Mouse (Mus musculus) embryonic facial prominence, embryonic 10.5 days (tissue): ENCODE measurements around the gene Snrpc. TPM values are rescaled to one million over a fixed set of nuclear protein-coding genes. Genes with fewer than 3 reads are reported as not detected.

Source experiments
- DNase-seq: peaks from one replicate; pipeline ENCODE4 v3.0.0-alpha.2; 2017; ENCODE audit warnings: low spot score
- H3K27ac ChIP-seq: fragments of 300-500 bp; sonication (generic); replicated peaks from 2 replicates; pipeline ENCODE4 v1.5.1; 2016; ENCODE audit warnings: mild to moderate bottlenecking
- H3K27me3 ChIP-seq: fragments of 300-500 bp; sonication (generic); replicated peaks from 2 replicates; pipeline ENCODE4 v1.6.1; 2016; ENCODE audit warnings: low read depth, mild to moderate bottlenecking; ENCODE audit not compliant: poor library complexity, severe bottlenecking
- H3K36me3 ChIP-seq: fragments of 300-500 bp; sonication (generic); replicated peaks from 2 replicates; pipeline ENCODE4 v1.6.1; 2016; ENCODE audit warnings: mild to moderate bottlenecking, moderate library complexity
- H3K4me1 ChIP-seq: fragments of 300-500 bp; sonication (generic); 2 replicates; pipeline ENCODE4 v1.6.1; 2016
- H3K4me3 ChIP-seq: fragments of 300-500 bp; sonication (generic); 2 replicates; pipeline ENCODE4 v1.5.1; 2016; ENCODE audit warnings: mild to moderate bottlenecking, moderate library complexity
- H3K9me3 ChIP-seq: fragments of 300-500 bp; sonication (generic); 2 replicates; pipeline ENCODE4 v1.6.1; 2016; ENCODE audit warnings: mild to moderate bottlenecking
- WGBS: fragments of 180-500 bp; shearing (Covaris S2); methylation state at CpG from one replicate; pipeline ENCODE4 v1.1.7; 2016; 5-methylcytosine and 5-hydroxymethylcytosine counted together
- polyA plus RNA-seq: library from polyadenylated mRNA; unstranded; fragments of >200 nt; fragmentation: Nextera tagmentation; extraction: Ambion mirVana; gene quantifications from 2 replicates; pipeline ENCODE4 v1.2.1, GENCODE M21; 2016

Snrpc gene
- polyA plus RNA-seq, 1 experiment from 2014 or later, result 414 TPM

DNA sequence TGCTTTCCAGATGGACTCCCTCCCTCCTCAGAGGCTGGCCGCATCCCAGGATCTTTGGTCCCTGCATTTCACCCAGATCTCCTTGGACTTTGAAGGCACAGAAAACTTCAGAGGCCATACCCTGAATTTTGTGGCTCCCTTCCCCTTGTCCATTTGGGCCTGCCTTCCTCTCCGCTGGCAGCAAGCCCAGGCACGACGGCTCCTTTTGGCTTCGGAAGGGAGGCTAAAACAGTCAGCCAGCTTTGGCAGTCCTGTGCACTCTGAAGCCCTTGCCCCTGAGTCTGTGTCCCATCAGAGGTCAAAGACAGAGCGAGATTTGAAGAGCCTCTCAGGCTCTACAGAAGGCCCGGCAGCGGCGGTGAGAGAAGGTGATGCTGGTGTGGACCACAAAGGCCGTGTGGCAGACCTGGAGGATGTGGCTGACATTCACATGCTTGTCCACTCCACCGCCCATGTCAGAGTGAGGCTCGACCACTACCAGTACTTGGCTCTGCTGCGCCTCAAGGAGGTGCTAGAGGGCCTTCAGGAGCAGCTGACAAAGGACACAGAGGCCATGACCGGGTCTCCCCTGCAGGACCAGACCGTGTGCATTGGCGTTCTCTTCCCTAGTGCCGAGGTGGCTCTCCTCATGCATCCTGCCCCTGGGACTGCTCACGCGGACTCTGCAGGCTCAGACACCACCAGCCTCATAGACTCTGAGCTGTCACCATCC is 48.7 kb downstream of the Snrpc start:
- H3K27ac ChIP-seq, result no peak overlapping the region
- no peaks in the 10 kb centered on the region for H3K9me3 ChIP-seq
- no peak for DNase-seq
- no peaks in the 10 kb centered on the region for H3K27me3 ChIP-seq
- H3K4me1 ChIP-seq, result no peaks in the 10 kb centered on the region
- H3K36me3 ChIP-seq, result peaks cover 92% of the 10 kb centered on the region
- H3K4me3 ChIP-seq, result no peak overlapping the region
- WGBS, result 87% methylated on average over 19 of the region's 19 CpGs

Other genes starting within 250 kb of the Snrpc start
- gene Nudt3, start 214.7 kb upstream of the Snrpc start, polyA plus RNA-seq, result 85.5 and 87.8 TPM in 2 replicates
- not detected in 2 replicates for gene RPS10-NUDT3, start 202.9 kb upstream of the Snrpc start, polyA plus RNA-seq
- gene Rps10, start 201.5 kb upstream of the Snrpc start, polyA plus RNA-seq, result 906 and 913 TPM in 2 replicates
- 5.2 and 6.9 TPM in 2 replicates for gene Pacsin1, start 182.6 kb upstream of the Snrpc start, polyA plus RNA-seq
- 0.15 and 0.43 TPM in 2 replicates for gene Spdef, start 109.2 kb upstream of the Snrpc start, polyA plus RNA-seq
- 15.5 and 15.7 TPM in 2 replicates for gene D17Wsu92e, start 17.5 kb upstream of the Snrpc start, polyA plus RNA-seq
- gene Uhrf1bp1, start 18.3 kb downstream of the Snrpc start, polyA plus RNA-seq, result 9.5 and 10.3 TPM in 2 replicates
- 18.0 and 19.4 TPM in 2 replicates for gene Anks1, start 71.2 kb downstream of the Snrpc start, polyA plus RNA-seq
- 87.5 and 96.2 TPM in 2 replicates for gene Taf11, start 71.7 kb downstream of the Snrpc start, polyA plus RNA-seq
- 0.54 and 0.83 TPM in 2 replicates for gene Tcp11, start 242.5 kb downstream of the Snrpc start, polyA plus RNA-seq